ENCODE assay signal across 26 mouse cellular contexts in genomic region chr5:119114074-119114473, GRCm38 (mm10).
DNase-seq lines count a peak whose midpoint lies in the region; ATAC-seq and TF ChIP-seq lines count a peak whose summit lies in the region.
"Had no signal": no experiment of that assay in that cellular context is flagged by ENCODE, and none has a peak within 500 bp of the region (broad histone marks: within the 10 kb centered on the region; RNA-seq: fewer than 3 reads in every experiment).

No protein-coding gene starts in this region.

- DNase-seq in limb, embryonic 10.5 days (ENCODE audit: low spot score): no peak
- no peak for DNase-seq in testis, postnatal 14 days (ENCODE audit: low spot score)
- DNase-seq in adrenal gland, postnatal 36 days: no peak
- DNase-seq in urinary bladder, postnatal 4 days (ENCODE audit: low spot score in 2 of 2): no peak
- DNase-seq in yolk sac, embryonic 10.5 days (ENCODE audit: low spot score): no peak
- DNase-seq: adrenal gland, postnatal 10 days; cerebellum, adult 11 months; embryo, embryonic 11 days; gastrocnemius, postnatal 10 days; heart, adult 11 months; heart, postnatal 36 days; kidney, adult 18-20 months; kidney, postnatal 14 days; left cerebral cortex, postnatal 4 days; lung, adult 18-20 months; right cerebral cortex, postnatal 4 days; thymus, adult 18-20 months; thymus, postnatal 4 days had no signal

- no peak for TF ChIP-seq CTCF in testis, adult 2 months (IDR thresholded peaks at IDR 0.05; ENCODE audit: control insufficient read depth, insufficient read depth, insufficient replicate concordance, low read depth, low read length)

- no peaks in the 10 kb centered on the region for H3K36me3 ChIP-seq in limb, embryonic 12.5 days
- H3K36me3 ChIP-seq in limb, embryonic 10.5 days: no peaks in the 10 kb centered on the region
- no peaks in the 10 kb centered on the region for H3K36me3 ChIP-seq in testis, adult 2 months (ENCODE audit: control insufficient read depth, insufficient read depth, low read length)
- H3K36me3 ChIP-seq in intestine, embryonic 16.5 days (ENCODE audit: control insufficient read depth, insufficient read depth, low read length): no peaks in the 10 kb centered on the region
- H3K36me3 ChIP-seq: forebrain, embryonic 12.5 days had no signal

- no peak for TF ChIP-seq POLR2A in testis, adult 2 months (IDR thresholded peaks at IDR 0.05; ENCODE audit: control insufficient read depth, low read depth, low read length)

- no peak overlapping the region for H3K9ac ChIP-seq in limb, embryonic 12.5 days (replicated peaks)
- no peak overlapping the region for H3K9ac ChIP-seq in intestine, embryonic 16.5 days (ENCODE audit: low read depth, low read length)
- H3K9ac ChIP-seq: forebrain, embryonic 12.5 days; hindbrain, embryonic 14.5 days had no signal

- no peak for ATAC-seq in limb, embryonic 12.5 days (ENCODE audit: insufficient number of reproducible peaks, insufficient read depth, low FRiP score, low TSS enrichment, low read depth)
- ATAC-seq in intestine, embryonic 16.5 days: peak; percentile 80
- ATAC-seq: midbrain, embryonic 16.5 days had no signal

- H3K4me3 ChIP-seq in limb, embryonic 12.5 days (replicated peaks): no peak overlapping the region
- H3K4me3 ChIP-seq in limb, embryonic 10.5 days: no peak overlapping the region
- peak overlapping the region; percentile 62 for H3K4me3 ChIP-seq in testis, adult 2 months (ENCODE audit: control insufficient read depth, low read depth, low read length)
- H3K4me3 ChIP-seq in intestine, embryonic 16.5 days (ENCODE audit: low read length): no peak overlapping the region
- H3K4me3 ChIP-seq: forebrain, embryonic 12.5 days had no signal

- WGBS in limb, embryonic 12.5 days: 64% methylated on average over 7 of the region's 7 CpGs
- 71% methylated on average over 7 of the region's 7 CpGs for WGBS in limb, embryonic 10.5 days
- 39% methylated on average over 7 of the region's 7 CpGs for WGBS in intestine, embryonic 16.5 days

- H3K4me1 ChIP-seq in limb, embryonic 12.5 days (replicated peaks): no peaks in the 10 kb centered on the region
- peaks cover 13% of the 10 kb centered on the region for H3K4me1 ChIP-seq in limb, embryonic 10.5 days
- peaks cover 2% of the 10 kb centered on the region for H3K4me1 ChIP-seq in testis, adult 2 months (ENCODE audit: control insufficient read depth, insufficient read depth, low read length)
- H3K4me1 ChIP-seq in intestine, embryonic 16.5 days (ENCODE audit: control insufficient read depth, insufficient read depth, low read length): peaks cover 7% of the 10 kb centered on the region; the same call in 1 of the 2 replicates
- H3K4me1 ChIP-seq: forebrain, embryonic 12.5 days had no signal

- no peak overlapping the region for H3K4me2 ChIP-seq in limb, embryonic 12.5 days
- H3K4me2 ChIP-seq in intestine, embryonic 16.5 days (ENCODE audit: low read depth, low read length): no peak overlapping the region
- H3K4me2 ChIP-seq: forebrain, embryonic 12.5 days; hindbrain, embryonic 14.5 days; liver, embryonic 11.5 days had no signal

- H3K27ac ChIP-seq in limb, embryonic 12.5 days: 0 out of 2 replicates have a peak overlapping the region, but pooled peaks have one; percentile 17
- no peak overlapping the region for H3K27ac ChIP-seq in limb, embryonic 10.5 days
- H3K27ac ChIP-seq in testis, adult 2 months (ENCODE audit: control insufficient read depth, insufficient read depth, low read depth, low read length): no peak overlapping the region
- no peak overlapping the region for H3K27ac ChIP-seq in intestine, embryonic 16.5 days (ENCODE audit: low read length)
- H3K27ac ChIP-seq: forebrain, embryonic 12.5 days; hindbrain, embryonic 14.5 days had no signal

- peaks cover 5% of the 10 kb centered on the region; the same call in 1 of the 2 replicates for H3K27me3 ChIP-seq in limb, embryonic 12.5 days
- no peaks in the 10 kb centered on the region for H3K27me3 ChIP-seq in limb, embryonic 10.5 days (ENCODE audit: low read depth, poor library complexity, severe bottlenecking)
- no peaks in the 10 kb centered on the region for H3K27me3 ChIP-seq in testis, adult 2 months (ENCODE audit: control insufficient read depth, insufficient read depth, low read length)
- no peaks in the 10 kb centered on the region for H3K27me3 ChIP-seq in intestine, embryonic 16.5 days (replicated peaks; ENCODE audit: control insufficient read depth, insufficient read depth, low read length)
- H3K27me3 ChIP-seq: CH12.LX; forebrain, embryonic 12.5 days had no signal

- no peaks in the 10 kb centered on the region for H3K9me3 ChIP-seq in limb, embryonic 12.5 days
- H3K9me3 ChIP-seq in limb, embryonic 10.5 days (replicated peaks): no peaks in the 10 kb centered on the region
- H3K9me3 ChIP-seq in intestine, embryonic 16.5 days (ENCODE audit: control insufficient read depth, low read length): no peaks in the 10 kb centered on the region
- H3K9me3 ChIP-seq: forebrain, embryonic 12.5 days had no signal
